Mouse (Mus musculus) myocyte (in vitro differentiated cells): ENCODE data around the gene Ctu2.

Source experiments
- CEBPB ChIP-seq: IDR thresholded peaks from 2 replicates; pipeline ENCODE4 v1.6.1; 2011; ENCODE audit warnings: mild to moderate bottlenecking, moderate library complexity; ENCODE audit not compliant: poor library complexity, insufficient read depth, severe bottlenecking
- POLR2A ChIP-seq: IDR thresholded peaks from one replicate; pipeline ENCODE4 v1.6.1; 2011; ENCODE audit warnings: low read depth, mild to moderate bottlenecking, control low read depth, moderate library complexity; ENCODE audit not compliant: insufficient read length
- POLR2AphosphoS2 ChIP-seq: IDR thresholded peaks from one replicate; pipeline ENCODE4 v1.6.1; 2011; ENCODE audit warnings: low read depth, control low read depth; ENCODE audit not compliant: insufficient read length
- REST ChIP-seq: IDR thresholded peaks from one replicate; pipeline ENCODE4 v1.6.1; 2011; ENCODE audit warnings: mild to moderate bottlenecking, control low read depth, moderate library complexity; ENCODE audit not compliant: insufficient read depth, insufficient read length

DNA sequence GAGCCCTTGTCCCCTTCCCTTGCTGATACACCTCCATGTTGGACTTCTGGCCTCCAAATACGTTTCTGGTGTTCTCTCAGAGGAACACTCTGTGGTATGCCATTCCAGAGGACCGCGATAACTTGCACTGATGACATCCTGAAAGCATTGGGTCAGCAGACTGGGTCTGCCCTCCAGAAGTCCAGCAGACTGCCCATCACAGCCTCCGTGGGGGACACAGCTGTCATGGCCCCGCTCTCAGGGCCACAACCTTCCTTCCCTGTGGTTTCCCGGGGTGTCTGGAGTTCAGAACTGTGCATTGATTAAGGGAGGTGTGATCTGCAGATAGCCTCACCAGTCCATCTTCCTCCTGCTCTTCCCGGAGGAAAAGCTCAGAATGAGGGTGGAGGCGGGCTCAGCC, 13.4 kb upstream of the Ctu2 start:
- no peak for TF ChIP-seq POLR2A
- no peak for TF ChIP-seq CEBPB
- no peak for TF ChIP-seq POLR2AphosphoS2
- TF ChIP-seq REST, result no peak
